Mouse (Mus musculus) natural killer cell, adult 2 months (primary cell): Measurements from ENCODE around the gene Zbtb16.
A peak's percentile ranks its signal among the peaks of the same experiment; 100 is the strongest.

ENCODE experiments used
- DNase-seq, 2 experiments: peaks; one replicate each; pipeline ENCODE4 v3.0.0; 2022; ENCODE audit warnings: low spot score in 2 of 2

Gene Zbtb16

GRCm38 (mm10) chr9:48710355-48711295 lies 125.4 kb downstream of the Zbtb16 start:
- no peak for DNase-seq

DNA sequence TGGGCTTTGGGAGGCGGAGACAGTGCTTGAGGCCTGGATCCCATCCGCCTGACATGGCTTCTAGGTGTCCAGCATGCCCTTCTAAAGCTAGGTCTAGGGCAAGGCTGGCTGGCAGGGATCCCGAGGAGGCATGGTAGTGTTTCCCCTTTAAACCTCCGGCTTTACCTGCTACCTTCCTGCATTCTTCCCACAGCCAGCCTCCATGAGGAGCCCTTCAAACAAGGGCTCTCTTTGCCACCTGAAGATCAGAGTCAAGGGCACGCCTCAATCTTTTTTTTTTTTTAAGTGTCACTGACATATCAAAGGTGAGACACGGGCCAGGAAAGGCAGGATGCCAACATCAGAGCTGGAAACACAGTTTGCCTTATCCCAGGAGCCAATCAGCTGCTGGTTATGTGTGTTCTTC lies 128.2 kb downstream of the Zbtb16 start:
- no peak for DNase-seq

- peak in 1 of 2 experiments; percentile 17 for DNase-seq
Measured at GRCm38 (mm10) chr9:48707134-48707823, 128.7 kb downstream of the Zbtb16 start.

DNA sequence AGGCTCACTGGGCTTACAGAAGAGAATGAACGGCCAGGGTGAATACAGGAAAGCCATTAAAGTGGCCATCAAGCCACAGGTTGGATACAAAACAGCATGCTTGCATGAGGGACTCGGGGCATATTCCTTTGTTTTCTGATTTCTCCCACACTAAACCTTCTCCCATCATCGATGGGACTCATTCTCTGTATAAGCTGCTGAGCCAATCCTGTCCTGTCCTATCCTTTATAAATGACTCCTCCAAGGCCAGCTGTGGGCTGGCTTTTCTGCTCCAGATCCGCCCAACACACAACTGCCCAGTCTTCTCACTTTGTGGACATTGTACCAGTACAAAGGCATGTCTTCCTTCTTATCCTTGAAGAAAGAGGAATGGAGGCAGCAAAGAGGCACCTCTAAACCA lies 134.7 kb downstream of the Zbtb16 start:
- DNase-seq = no peak

DNA sequence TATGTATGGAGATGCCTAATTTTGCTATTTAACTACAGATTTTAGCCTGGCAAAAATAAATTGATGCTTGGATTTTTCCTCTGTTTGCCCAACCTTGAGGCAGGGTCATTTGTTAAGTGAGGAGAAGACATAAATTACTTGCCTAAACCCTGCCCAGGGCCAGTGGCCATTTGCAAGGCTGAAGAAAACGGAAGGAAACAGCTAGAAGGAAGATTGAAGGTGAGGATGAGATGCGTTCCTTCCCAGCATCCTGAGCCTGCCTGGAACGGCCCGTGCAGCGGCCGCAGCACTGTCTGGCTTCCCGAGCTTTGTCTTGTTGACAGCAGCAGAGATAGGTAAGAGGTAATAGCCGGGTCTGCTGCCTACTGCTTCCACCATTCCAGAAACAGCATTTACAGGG lies 135.2 kb downstream of the Zbtb16 start:
- no peak for DNase-seq

GRCm38 (mm10) chr9:48697470-48697815 lies 138.6 kb downstream of the Zbtb16 start:
- no peak for DNase-seq

- DNase-seq = no peak
Measured at GRCm38 (mm10) chr9:48696731-48697469, 139.1 kb downstream of the Zbtb16 start.

- DNase-seq = no peak
Measured at GRCm38 (mm10) chr9:48696330-48696729, 139.7 kb downstream of the Zbtb16 start.

GRCm38 (mm10) chr9:48695796-48696195 lies 140.2 kb downstream of the Zbtb16 start:
- no peak for DNase-seq

- DNase-seq = no peak
Measured at GRCm38 (mm10) chr9:48694616-48695061, 141.4 kb downstream of the Zbtb16 start.

DNA sequence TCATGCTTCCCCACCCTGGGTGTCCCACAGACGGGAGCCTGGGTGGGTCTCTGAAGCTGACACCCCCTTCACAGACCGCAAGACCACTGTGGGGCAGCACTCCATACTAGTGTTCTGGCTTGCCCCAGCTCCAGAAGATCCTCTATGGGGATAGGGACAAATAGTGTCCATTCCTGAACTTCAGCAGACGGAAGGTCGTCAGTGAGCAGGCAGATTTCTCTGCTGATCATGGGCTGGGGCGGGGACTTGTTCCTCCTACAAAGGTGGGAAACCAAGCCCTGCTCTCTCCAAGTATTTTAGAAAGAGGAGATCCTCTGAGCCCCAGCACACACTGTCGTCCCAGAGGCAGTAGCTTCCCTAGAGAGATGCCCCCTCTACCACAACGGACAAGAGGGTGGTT lies 142.3 kb downstream of the Zbtb16 start:
- DNase-seq = no peak

- DNase-seq = no peak
Measured at GRCm38 (mm10) chr9:48689718-48689980, 146.4 kb downstream of the Zbtb16 start.

GRCm38 (mm10) chr9:48688859-48689717 lies 146.9 kb downstream of the Zbtb16 start:
- DNase-seq = no peak

DNA sequence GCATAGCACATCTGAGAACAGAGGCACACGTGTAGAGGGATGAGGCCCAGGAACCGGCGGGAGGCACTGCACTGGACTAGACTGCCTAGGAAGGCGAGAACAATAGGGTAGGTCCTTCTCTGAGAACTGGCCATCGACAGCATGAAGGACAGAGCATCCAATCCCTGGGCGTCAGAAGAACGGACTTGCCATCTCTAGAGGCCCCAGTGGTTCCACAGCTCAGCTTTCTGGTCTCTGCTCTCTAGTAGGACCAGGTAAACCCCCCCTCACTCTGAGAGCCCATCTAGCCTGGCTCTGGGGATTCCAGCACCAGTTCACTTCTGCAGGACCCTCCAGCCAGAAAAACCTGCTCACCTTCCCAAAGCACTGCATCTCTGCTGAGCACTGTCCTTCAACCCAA lies 148.1 kb downstream of the Zbtb16 start:
- no peak for DNase-seq

DNA sequence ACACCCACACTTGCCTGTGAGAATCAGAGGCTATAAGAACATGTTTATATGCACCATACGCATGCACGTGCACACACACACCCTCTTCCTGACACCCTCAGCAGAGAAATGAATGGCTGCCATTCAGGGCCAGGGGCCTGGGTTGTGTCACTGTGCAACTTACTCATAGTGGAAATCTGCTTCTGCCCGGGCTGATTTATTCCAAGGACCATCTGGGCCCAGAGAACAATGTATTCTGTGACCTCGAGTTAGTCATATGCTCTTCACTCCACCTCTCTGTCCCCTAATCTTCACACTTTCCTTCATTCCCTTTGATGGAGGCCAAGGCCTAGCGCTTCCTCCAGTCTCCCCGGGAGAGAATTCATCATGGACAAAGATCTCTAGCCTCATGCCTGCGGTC lies 150.3 kb downstream of the Zbtb16 start:
- DNase-seq = no peak

- DNase-seq = no peak
Measured at GRCm38 (mm10) chr9:48684144-48684543, 151.9 kb downstream of the Zbtb16 start.

DNA sequence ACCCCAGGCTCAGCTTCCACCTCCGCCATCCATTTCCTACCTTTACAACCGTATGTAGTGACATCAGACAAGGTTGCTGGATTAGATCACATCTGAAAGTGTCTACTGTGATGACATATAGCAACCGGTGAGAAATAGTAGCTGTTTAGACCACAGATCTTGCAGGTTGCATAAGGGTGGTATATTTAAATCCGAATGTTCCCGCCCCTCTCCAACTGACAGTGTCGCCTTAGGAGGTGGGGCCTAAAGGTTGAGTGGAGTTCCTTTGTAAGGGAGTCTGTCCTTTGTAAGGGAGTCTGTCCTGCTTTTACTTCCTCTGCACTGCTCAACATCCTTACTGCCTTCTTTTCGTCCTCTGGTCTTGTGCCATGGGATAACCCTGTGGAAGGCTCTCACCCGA lies 154.8 kb downstream of the Zbtb16 start:
- DNase-seq = no peak

DNA sequence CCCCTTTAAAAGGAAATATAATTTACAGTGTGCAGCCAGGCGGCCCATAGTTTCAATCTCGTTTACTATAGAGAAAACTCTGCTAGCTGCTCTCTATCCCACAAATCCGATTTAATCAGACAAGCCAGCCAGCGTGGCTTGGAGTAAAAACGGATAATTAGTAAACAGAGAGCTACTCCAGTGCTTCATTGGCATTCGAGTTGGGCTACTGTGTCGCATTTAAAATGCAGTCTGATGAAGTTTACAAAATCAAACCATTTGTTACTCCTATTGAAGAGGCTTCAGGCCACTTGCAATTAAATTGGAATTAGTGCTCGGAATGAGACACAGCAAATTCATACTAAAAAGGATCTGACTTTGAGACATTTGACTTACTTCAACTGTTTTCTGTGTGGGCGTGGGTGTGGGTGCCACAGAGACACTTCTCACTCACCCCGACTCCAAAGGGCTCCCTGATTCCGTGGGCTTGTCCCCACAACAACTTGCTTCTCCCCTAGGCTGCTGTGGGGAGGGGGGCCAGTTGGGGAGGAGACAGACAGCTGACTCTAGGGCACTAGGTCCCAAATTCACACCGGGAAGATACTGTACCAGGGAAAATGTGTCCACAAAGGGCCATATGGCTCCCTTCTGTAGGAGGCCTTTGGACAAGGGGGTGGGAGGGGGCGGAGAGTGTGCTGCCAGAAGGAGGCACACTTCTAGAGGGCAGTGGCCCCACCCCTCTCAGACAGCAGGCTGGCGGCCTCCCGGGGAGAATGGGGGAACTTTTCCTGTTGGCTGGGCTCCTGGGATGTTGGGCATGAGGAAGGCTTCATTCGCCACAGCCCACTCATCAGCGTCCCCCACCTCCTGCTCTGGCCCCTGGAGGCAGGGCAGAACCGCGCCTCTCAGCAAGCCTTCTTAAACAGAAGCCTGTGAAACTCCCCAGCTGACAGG lies 157.3 kb downstream of the Zbtb16 start:
- no peak for DNase-seq

GRCm38 (mm10) chr9:48675151-48675790 lies 160.8 kb downstream of the Zbtb16 start:
- DNase-seq = no peak
